Mouse (Mus musculus) small intestine, adult 2 months (tissue): ENCODE results near the gene Ascl3. TPM values are rescaled to one million over a fixed set of nuclear protein-coding genes. Genes with fewer than 3 reads are reported as not detected.

Experiments
- H3K27ac ChIP-seq: fragments of 200-500 bp; 2 replicates; pipeline ENCODE4 v1.5.1; 2012; ENCODE audit warnings: low read depth, low read length, control low read depth, inconsistent platforms; ENCODE audit not compliant: insufficient read depth
- H3K27me3 ChIP-seq: fragments of 200-500 bp; 2 replicates; pipeline ENCODE4 v1.6.1; 2012; ENCODE audit warnings: mild to moderate bottlenecking, moderate library complexity, low read length, inconsistent platforms; ENCODE audit not compliant: control insufficient read depth, insufficient read depth
- H3K36me3 ChIP-seq: fragments of 200-500 bp; 2 replicates; pipeline ENCODE4 v1.6.1; 2012; ENCODE audit warnings: mild to moderate bottlenecking, low read length, control low read depth, inconsistent platforms; ENCODE audit not compliant: control insufficient read depth, insufficient read depth
- H3K4me1 ChIP-seq: fragments of 200-500 bp; 2 replicates; pipeline ENCODE4 v1.6.1; 2012; ENCODE audit warnings: low read length, inconsistent platforms, mixed read lengths; ENCODE audit not compliant: control insufficient read depth, insufficient read depth, insufficient read length
- H3K4me3 ChIP-seq: fragments of 200-500 bp; 2 replicates; pipeline ENCODE4 v1.5.1; 2012; ENCODE audit warnings: low read depth, mild to moderate bottlenecking, control low read depth, inconsistent platforms, low read length, moderate library complexity
- CTCF ChIP-seq: fragments of 200-500 bp; IDR thresholded peaks from 2 replicates; pipeline ENCODE4 v1.5.1; 2012; ENCODE audit warnings: low read depth, mild to moderate bottlenecking, control low read depth, inconsistent platforms, low read length, moderate library complexity, mixed read lengths; ENCODE audit not compliant: insufficient replicate concordance, insufficient read length; ENCODE audit errors: extremely low read depth
- POLR2A ChIP-seq: fragments of 200-500 bp; IDR thresholded peaks from 2 replicates; pipeline ENCODE4 v1.6.1; 2012; ENCODE audit warnings: low read depth, mild to moderate bottlenecking, control low read depth, inconsistent platforms, low read length, moderate library complexity
- WGBS: fragments of 180-500 bp; shearing (Covaris S2); methylation state at CpG from one replicate; pipeline ENCODE4 v1.1.7; 2018; 5-methylcytosine and 5-hydroxymethylcytosine counted together
- polyA plus RNA-seq: library from polyadenylated mRNA; depleted of rRNA; stranded (reverse); fragments of >200 nt; gene quantifications from 2 replicates; pipeline ENCODE4 v1.2.3, GENCODE M21; 2012

Gene Ascl3
- polyA plus RNA-seq, 1 experiment: 1.0 TPM

GRCm38 (mm10) chr7:109739822-109740370 lies 8.4 kb upstream of the Ascl3 start:
- WGBS: 23% methylated on average over 5 of the region's 5 CpGs
- peaks cover 62% of the 10 kb centered on the region for H3K36me3 ChIP-seq
- H3K4me1 ChIP-seq: no peaks in the 10 kb centered on the region
- H3K27me3 ChIP-seq: no peaks in the 10 kb centered on the region
- H3K27ac ChIP-seq: no peak overlapping the region
- no peak for TF ChIP-seq POLR2A
- TF ChIP-seq CTCF: no peak
- H3K4me3 ChIP-seq: no peak overlapping the region

- H3K36me3 ChIP-seq: peaks cover 36% of the 10 kb centered on the region
- WGBS: 72% methylated on average over 4 of the region's 4 CpGs
- no peak overlapping the region for H3K4me3 ChIP-seq
- H3K27ac ChIP-seq: no peak overlapping the region
- H3K4me1 ChIP-seq: no peaks in the 10 kb centered on the region
- no peaks in the 10 kb centered on the region for H3K27me3 ChIP-seq
- TF ChIP-seq POLR2A (no peak), CTCF (no peak)
These were observed 3.3 kb upstream of the Ascl3 start for GRCm38 (mm10) chr7:109734806-109735205.

GRCm38 (mm10) chr7:109723697-109724096 lies 7.8 kb downstream of the Ascl3 start, which contains the start of gene BC051019:
BC051019 (minus strand) TSS chr7:109723850.
- peaks cover 2% of the 10 kb centered on the region; the same call in 1 of the 2 replicates for H3K4me1 ChIP-seq
- WGBS: 76% methylated on average over 5 of the region's 5 CpGs
- no peak within 1 kb of the TSS for H3K27ac ChIP-seq
- H3K4me3 ChIP-seq: no peak within 1 kb of the TSS
- no peaks in the 10 kb centered on the region for H3K27me3 ChIP-seq
- no peaks in the 10 kb centered on the region for H3K36me3 ChIP-seq
- TF ChIP-seq CTCF (no peak), POLR2A (no peak)

GRCm38 (mm10) chr7:109723114-109723513 lies 8.4 kb downstream of the Ascl3 start:
- WGBS: 81% methylated on average over 8 of the region's 8 CpGs
- Histone ChIP-seq H3K36me3 (no peaks in the 10 kb centered on the region), H3K4me3 (no peak overlapping the region), H3K27me3 (no peaks in the 10 kb centered on the region), H3K27ac (no peak overlapping the region), H3K4me1 (peaks cover 2% of the 10 kb centered on the region; the same call in 1 of the 2 replicates)
- TF ChIP-seq POLR2A (no peak), CTCF (no peak)

- Histone ChIP-seq H3K36me3 (no peaks in the 10 kb centered on the region), H3K27ac (no peak overlapping the region), H3K27me3 (no peaks in the 10 kb centered on the region), H3K4me1 (peaks cover 2% of the 10 kb centered on the region; the same call in 1 of the 2 replicates), H3K4me3 (no peak overlapping the region)
- TF ChIP-seq CTCF: no peak
- no peak for TF ChIP-seq POLR2A
- WGBS: 97% methylated on average over 2 of the region's 2 CpGs
These were observed 8.9 kb downstream of the Ascl3 start for GRCm38 (mm10) chr7:109722618-109723017.

GRCm38 (mm10) chr7:109719286-109719685 lies 12.2 kb downstream of the Ascl3 start:
- Histone ChIP-seq H3K4me1 (0 out of 2 replicates have a peak, but pooled peaks cover 2% of the 10 kb centered on the region), H3K36me3 (no peaks in the 10 kb centered on the region), H3K27me3 (no peaks in the 10 kb centered on the region), H3K4me3 (no peak overlapping the region), H3K27ac (no peak overlapping the region)
- 66% methylated on average over 9 of the region's 9 CpGs for WGBS
- peak; percentile 17; the same call in 1 of the 2 replicates for TF ChIP-seq CTCF
- TF ChIP-seq POLR2A: no peak

- H3K27me3 ChIP-seq: no peaks in the 10 kb centered on the region
- no peak for TF ChIP-seq CTCF
- TF ChIP-seq POLR2A: no peak
- 89% methylated on average over 2 of the region's 2 CpGs for WGBS
- peaks cover 14% of the 10 kb centered on the region for H3K36me3 ChIP-seq
- H3K4me3 ChIP-seq: no peak overlapping the region
- H3K4me1 ChIP-seq: no peaks in the 10 kb centered on the region
- H3K27ac ChIP-seq: no peak overlapping the region
These were observed 18.0 kb downstream of the Ascl3 start for GRCm38 (mm10) chr7:109713434-109713982.
